Mouse (Mus musculus): Measurements from ENCODE around the gene 4930451I11Rik. TPM values are rescaled to one million over a fixed set of nuclear protein-coding genes. Genes with fewer than 3 reads are reported as not detected.

Gene 4930451I11Rik
- polyA plus RNA-seq, 1 experiment from 2014 or later, result not detected

DNA sequence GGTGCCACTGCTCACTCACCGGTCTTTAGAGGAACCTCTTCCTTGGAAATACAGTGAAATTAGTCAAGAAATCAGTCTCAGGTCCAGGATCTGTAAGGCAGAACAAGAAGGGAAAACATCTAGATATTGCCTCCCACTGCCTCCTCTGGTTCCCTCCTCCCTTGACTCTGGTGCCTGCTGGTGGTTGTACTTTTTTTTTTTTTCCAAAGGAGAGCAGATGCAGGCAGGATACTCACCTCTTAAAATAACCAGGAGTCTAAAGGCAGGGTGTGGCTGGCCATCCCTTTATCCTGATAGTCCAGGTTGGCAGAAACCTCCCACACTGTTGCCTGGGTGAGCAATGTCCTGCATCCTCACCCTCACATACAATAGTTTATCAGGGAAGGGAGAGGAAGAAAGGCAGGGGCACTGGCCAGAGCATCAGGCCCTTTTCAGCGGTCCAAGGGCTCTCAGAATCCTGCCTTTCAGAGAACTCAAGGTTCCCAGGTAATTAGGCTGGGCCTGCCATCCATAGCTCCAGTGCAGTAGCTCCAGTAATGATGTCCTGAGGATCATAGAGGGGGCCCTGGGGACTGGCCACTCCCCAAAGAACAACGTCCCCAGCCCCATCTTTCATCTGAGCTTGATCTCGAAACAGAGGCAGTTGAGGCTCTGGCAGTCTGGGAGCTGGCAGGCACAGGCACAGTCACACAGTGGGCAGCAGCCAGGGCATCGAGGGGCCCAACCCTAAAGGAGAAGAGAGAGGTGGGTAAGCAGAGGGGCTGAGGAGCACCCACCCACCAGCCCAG is 31.0 kb downstream of the 4930451I11Rik start:
- DNase-seq (ENCODE audit: low spot score), result no peak

DNA sequence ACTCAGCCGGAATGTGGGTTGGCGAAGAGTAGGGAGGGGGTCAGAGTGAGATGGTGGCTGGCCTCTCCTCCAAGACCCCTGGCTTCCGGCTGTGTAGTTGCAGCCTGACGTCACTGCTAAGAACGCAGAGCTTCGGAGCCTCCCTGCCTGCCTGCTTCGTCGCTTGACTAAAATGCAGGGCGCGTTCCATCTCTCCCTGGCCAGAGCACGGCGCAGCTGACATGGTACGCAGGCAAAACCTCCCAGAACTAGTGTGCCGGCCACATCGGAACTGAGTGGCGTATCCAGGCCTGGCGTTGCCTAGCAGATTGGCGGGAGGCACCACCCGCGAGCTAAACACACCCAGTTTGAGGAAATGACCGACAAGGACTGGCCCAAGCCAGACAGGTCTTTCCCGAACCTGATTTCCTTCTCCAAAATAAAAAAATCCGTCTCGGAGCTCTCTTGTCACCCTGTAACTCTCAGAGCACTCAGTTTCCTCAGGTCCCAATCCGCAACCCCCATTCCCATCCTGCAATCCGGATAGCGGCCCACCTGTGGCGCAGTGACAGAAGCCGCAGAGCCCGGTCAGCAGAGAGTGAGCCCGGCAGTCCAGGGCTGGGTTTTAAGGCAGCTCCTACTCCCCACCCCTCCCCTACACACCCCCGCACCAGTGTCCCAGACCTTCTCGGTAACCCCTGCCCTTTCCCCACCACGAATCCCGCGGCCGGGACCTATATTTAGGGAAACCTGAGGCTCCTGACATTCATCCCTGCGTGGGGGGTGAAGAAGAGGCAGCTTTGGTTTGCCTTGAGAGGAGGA is 31.8 kb downstream of the 4930451I11Rik start:
- DNase-seq (ENCODE audit: low spot score), result peak; percentile 86

DNA sequence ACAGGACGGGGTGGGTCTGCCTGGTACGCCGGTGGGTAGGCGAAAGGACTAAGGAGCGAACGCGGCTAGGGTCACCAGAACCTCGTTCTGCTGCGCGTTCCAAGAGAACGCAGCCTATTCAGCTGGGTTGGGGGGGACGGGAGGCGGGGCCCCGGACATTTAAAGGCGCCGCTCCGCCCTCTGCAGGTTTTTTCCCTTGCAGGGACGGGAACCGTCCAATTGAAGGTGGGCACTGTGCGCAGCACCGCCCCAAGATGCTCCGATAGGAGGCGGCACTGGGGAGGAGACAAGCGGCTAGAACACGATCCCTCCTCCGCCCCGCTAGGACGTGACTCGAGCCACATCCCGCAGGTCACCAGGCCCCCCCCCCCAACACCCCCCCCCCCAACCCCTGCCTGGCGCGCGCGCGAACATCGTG is 32.4 kb downstream of the 4930451I11Rik start:
- peak; percentile 96 for DNase-seq (ENCODE audit: low spot score)

DNA sequence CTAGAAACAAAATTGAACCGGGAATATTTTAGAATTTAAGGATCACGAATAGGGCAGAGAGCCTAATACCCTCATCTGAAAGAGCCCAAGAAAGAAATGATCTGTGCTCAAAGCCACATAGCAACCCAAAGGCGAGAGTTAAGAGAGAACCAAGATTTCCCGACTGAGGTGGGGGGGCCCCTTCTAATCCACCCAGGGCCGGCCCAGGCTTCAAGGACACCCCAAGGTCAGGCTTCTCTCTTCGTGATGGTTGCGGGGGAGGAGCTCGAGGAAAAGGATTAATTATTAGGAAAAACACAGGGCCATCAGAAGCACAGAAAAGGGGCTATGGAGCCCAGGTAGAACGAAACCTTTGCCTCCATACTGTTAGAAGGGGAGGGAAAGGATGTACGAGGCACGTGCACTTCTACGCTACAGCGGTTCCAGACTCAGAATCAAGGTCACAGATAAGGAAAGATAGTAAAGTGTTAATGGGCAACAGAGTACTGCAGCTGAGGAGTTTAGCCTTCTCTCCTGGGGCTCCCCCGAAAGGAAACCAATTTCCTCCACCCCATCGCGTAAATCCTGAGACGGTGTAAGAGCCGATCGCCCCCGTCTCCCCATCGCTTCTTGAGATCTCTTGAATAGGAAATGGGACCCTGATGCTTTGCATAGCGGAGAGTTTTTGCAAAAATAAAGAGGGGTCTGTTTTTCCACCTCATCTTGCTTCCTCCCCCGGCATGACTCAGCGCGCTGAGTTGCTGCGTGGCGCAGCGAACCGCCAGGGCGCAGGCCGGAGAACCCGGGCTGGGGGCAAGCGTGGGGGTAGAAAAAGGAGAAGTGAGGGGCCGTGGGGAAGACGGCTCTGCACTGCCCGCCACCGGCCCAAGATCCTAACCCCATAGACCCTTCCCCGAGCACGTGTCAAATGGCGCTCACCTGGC is 33.1 kb downstream of the 4930451I11Rik start:
- peak; percentile 62 for DNase-seq (ENCODE audit: low spot score)

DNA sequence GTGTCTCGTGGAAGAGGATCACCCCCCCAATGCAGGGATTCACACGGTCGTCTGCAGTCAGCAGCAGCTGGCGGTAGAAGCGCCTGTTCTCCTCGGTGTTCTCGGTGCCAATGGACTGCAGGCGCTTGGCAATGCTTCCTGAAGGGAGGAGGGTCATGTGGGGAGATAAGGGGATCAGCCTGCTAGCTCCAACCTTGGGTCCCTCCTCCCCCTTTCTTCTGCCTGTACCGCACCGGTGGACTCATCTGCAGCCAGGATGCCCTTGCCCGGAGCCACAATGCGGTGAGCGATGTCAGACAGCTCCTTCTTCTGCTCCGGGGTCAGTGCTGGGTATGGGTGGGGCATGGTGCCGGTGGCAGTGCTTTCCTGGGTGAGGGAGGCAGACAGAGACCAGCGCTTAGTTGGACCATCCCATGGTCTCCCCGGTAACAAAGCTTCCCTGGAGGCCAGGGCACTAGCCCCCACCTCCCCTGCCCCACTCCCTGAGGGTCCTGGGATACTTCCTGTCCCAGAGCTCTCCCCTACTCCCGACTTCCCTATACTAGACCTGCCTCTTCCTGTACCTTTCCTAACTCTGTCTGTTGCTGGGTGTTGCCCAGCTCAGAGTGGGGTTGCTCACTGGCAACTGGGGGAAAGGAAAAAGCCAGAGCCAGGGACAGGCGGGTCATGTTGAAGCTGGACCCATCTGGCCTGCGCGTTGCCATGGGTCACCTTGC is 33.9 kb downstream of the 4930451I11Rik start, which contains the start of gene Fam57b:
TSS of gene Fam57b (plus strand) at position 258 of the 716 bp plus-strand sequence.
- DNase-seq (ENCODE audit: low spot score), result peak; percentile 7

DNA sequence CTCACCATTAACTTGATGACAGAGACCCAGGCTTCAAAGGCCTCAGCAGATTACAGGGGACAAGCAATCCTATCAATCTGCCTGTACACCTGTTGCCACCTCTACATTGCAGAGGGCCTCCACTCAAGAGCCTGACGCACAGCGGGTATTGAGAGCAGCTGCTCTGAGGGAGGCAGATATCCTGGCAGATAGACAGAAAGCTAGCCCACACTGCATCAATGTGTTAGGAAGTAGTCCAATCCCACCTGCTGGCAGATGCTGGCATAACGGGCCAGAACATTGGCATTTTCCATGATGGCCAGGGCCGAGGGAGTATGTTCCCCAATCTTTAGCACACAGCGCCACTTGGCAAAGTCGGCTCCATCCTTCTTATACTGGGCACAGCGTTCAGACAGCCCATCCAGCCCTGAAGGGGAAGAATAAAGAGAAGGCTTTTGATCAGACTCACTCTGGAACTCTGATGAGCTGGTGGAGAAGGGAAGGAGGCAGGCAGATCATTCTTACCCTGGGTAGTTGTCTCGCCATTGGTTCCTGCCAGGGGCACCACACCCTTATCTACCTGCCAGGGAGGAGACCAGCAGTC is 35.0 kb downstream of the 4930451I11Rik start:
- peak; percentile 41 for DNase-seq (ENCODE audit: low spot score)

DNA sequence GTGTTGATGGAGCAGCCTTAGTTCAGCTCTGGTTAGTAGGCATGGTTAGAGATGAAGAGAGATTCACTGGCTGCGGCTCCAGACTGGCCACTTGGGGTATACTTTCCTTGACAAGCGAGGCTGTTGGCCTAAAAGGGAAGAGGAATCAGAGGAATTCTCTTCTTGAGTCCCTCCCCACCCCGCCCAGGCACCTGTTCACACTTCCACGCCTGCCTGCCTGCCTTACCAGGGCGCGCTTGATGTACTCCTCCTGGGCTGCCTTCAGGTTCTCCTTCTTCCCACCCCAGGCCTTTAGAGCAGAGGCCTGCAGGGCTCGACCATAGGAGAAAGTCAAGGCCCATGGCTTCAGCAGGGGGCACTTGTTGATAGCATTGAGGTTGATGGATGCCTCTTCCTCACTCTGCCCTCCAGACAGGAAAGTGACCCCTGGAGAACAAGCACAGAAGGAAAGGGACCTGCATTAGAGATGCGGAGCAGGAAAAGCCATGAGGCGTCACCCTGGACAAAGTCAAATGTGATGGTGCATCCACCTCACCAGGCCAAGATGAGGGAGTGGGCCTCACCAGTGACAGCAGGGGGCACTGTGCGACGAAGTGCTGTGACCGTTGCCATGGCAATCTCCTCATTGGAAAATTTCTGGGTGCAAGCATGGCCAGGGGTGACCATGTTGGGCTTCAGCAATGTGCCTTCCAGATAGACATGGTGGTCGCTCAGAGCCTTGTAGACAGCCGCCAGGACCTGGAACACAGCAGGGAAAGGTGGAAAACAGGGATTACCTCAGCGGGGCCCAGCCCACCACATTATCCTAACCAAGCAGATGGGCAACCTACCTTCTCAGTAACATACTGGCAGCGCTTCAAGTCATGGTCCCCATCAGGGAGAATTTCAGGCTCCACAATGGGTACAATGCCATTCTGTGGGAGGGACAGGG is 35.8 kb downstream of the 4930451I11Rik start:
- no peak for DNase-seq (ENCODE audit: low spot score)

DNA sequence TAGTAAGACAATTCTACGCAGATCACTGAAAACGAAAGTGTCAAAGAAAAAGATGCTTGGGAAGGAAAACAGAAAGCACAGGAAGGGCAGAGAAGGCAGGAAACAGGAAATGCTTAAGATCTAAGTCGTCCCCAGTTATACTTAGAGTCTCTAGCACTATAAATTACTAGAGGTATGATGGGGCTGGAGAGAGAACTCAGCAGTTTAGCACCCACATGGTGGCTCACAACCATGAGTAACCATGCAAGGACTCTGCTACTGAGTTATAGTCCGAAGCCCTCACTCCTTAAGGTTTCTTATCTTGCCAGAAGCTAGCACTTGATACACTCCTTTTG is 37.2 kb downstream of the 4930451I11Rik start:
- peak; percentile 54 for DNase-seq (ENCODE audit: low spot score)

DNA sequence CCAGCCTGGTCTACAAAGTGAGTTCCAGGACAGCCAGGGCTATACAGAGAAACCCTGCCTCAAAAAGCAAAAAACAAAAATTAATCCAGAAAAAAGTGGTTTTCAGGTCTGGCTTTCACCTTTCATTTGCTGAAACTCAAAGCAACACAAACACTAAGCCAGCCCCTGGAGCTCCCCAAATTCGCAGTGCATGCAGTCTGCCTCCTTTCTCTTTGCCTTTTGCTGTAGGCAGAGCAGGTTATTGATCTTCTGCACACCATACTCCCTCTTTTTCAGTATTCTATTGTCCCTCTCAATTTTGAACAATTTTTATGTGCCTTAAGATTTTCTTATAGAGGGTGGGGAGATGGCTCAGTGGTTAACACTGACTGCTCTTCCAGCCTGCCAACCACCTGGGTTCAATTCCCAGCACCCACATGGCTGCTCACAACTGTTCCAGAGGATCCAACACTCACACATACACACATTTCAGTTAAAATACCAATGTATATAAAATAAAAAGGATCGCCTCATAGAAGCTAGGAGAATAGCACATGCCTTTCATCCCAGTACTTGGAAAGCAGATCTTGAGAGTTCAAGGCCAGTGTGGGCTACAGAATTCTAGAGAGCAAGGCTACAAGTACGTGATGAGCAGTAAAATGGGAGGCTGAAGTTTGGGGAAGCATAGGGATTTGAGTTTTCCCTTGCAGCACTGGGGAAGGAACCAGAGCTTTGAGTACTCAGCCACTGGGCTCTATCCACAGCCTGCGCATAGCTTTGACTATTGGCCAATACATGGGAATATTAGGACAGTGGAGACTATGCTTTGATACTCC is 37.8 kb downstream of the 4930451I11Rik start:
- DNase-seq (ENCODE audit: low spot score), result no peak

DNA sequence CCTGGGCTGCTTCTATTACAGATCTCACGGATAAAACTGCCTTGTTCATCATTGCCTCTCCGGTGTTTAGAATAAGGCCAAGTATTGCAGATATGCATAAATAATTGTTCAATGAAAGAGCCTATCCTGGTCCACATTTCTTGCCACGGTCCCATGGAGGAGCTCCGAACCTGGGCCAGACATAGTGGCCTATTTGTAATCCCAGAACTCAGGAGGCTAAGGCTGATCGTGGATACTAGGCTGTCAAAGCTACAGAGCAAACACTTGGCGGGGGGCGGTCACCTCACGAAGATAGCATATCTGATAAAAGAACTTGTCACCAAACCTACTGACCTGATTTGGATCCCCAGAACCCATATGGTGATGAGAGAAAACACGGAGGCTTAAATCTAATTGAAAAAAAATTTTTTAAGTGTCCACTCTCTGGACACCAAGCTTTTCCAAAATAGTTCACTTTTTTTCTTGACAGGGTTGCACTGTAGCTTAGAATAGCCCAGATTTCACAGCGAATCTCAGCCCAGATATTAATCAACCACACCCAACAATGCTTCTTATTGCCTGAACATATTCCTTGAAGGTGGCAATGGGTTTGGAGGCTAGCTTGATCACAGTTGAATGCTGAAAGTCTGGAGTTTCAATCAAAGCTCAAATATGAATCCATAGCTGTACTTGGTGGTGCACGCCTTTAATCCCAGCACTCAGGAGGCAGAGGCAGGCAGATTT is 38.6 kb downstream of the 4930451I11Rik start:
- DNase-seq (ENCODE audit: low spot score), result no peak

DNA sequence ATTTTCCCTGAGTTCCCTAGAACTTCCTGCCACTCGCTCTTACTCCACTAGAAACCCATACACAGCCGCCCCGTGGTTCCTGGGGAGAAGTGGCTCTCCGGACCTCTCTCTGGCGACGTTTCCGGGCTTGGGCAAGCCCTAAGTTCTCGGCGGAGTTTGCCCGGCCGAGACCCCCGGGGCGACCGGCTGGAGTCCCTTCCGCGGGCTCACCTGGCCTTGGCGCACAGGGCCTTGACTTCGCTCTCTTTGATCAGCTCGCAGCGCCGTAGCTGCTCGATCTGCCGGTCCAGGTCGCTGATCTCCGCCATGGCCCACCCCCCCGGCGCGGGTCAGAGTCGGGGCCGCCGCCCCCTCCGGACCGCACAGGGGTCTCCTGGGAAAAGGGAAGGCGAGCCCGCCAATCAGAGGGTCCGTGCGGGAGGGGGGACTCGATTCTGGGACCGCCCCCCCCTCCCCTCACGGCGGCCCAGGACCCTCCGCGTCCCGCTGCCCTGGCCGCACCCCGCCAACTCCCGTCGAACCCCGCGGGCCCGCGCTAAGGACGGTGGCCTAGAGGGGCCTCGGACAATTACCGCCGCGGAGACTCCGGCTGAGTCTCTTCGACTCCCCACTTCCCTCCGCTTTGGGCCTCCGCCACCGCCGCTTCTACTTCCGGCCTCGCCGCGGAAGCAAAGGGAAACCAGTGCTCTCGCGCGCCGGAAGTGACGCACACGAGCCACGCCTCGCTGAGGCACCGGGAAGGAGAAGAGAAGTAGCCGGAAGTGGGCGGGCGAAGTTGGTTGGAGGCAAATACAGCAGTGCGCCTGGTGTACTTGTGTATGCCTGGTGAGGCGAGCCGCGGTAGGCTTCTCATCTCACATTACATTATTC is 39.4 kb downstream of the 4930451I11Rik start, which contains the start of gene Ppp4c:
TSS of gene Ppp4c (minus strand) at position 646 of the 870 bp plus-strand sequence.
- peak; percentile 99 for DNase-seq (ENCODE audit: low spot score)

DNA sequence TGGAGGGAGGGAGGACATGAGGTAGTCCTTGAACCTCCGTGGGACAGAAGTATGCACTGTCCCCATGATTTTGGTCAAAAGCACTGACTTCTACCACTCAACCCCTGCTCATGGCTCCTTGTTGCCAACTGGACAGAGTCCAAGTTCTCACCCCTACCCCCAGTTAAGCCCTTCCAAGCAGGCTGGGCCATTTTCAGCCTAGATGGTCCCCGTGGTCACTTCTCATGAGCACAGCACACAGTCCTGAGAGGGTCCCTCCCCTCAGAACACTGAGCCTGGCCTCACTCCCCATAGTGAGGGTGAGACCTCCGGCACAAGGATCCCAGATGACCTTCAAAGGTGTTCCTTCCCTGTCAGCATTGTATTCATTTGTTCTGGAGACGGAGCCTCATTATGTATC is 42.3 kb downstream of the 4930451I11Rik start:
- no peak for DNase-seq (ENCODE audit: low spot score)

DNA sequence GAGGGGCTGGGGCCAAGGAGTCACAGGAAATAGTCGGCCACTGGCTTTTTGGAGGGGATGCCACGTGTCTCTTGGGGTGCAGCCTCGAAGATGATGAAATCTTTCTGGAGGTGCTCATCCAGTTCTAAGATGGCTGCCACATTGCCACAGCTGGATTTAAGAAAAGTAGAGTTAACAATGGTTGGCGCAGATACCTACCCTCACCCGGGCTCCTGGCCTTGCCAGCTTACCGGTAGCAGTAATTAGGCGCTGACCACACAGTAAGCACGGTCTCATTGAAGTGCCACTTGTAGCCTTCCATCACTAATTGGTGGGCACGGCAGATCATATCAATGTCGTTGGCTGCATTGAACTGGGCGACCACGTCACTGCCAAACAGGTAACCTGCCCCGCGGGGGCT is 45.3 kb downstream of the 4930451I11Rik start:
- no peak for DNase-seq (ENCODE audit: low spot score)

DNA sequence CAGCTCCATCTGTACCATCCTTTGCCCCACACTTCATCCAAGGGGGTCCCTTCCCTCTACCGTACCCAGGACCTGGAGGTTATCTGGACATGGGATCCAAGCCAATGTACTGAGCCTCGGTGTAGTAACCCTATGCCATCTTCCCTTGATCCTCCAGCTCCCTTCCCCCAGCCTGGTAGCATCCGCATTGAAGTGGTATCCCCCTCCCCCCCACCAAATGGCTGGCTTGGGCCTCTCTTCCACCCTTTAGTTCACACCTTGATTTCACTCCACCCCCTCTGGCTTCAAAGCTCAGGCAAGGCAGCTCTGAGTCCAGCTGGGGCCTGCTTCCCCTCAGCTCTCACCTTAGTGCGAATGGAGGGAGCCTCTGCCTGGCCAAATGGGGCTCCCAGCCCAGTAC is 46.4 kb downstream of the 4930451I11Rik start:
- no peak for DNase-seq (ENCODE audit: low spot score)

DNA sequence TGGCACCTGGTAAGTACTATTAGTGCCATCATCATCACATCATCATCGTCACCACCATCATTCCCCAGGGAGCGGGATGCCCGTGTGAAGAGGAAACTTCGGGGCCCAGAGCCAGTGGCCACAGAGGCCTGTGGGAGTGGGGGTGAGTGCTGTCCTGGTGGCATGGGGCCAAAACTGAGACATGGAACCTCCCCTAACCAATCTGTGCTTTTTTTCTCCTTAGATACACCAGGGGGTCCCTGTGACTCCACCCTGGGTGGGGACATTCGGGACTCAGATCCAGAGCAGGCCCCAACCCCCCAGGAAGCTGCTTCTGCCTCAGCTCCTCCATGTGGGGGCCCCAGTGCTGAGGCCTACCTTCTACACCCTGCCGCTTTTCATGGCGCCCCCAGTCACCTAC is 47.0 kb downstream of the 4930451I11Rik start:
- DNase-seq (ENCODE audit: low spot score), result no peak

DNA sequence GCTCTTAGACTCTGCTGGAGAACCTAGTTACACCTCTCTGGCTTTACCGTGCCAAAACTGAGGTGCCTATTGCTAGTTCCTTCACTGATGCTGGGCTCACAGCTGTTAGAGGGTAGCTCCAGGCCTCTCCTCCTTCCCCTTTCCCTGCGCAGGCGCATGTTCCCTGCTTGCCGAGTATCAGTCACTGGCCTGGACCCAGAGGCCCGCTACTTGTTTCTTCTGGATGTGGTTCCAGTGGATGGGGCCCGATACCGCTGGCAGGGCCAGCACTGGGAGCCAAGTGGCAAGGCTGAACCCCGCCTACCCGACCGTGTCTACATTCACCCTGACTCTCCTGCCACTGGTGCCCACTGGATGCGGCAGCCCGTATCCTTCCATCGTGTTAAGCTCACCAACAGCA is 48.7 kb downstream of the 4930451I11Rik start:
- DNase-seq (ENCODE audit: low spot score), result no peak
